Mouse (Mus musculus): ENCODE measurements at regions not wholly inside any gene's neighbourhood (a gene's known extent, or its start where the extent isn't known, plus 50 kb on each side); places are given as distances from the start of the nearest gene placed in this dataset.

GRCm38 (mm10) chr5:120031614-120032013, 84.7 kb upstream of the Rbm19 start:
- H3K27me3 ChIP-seq (ENCODE audit: insufficient read depth, low read length), result no peaks in the 10 kb centered on the region
- H3K4me3 ChIP-seq (ENCODE audit: low read depth, low read length), result no peak overlapping the region
- no peak overlapping the region for H3K4me2 ChIP-seq (ENCODE audit: low read depth, low read length, poor library complexity, severe bottlenecking)
- TF ChIP-seq CTCF (IDR thresholded peaks at IDR 0.05), result no peak
- H3K4me1 ChIP-seq (ENCODE audit: insufficient read depth, low read length), result no peaks in the 10 kb centered on the region
- WGBS, result 62% methylated on average over 4 of the region's 4 CpGs
- no peak for DNase-seq (ENCODE audit: low spot score)
- H3K36me3 ChIP-seq (ENCODE audit: insufficient read depth, low read length), result no peaks in the 10 kb centered on the region
- no peak overlapping the region for H3K27ac ChIP-seq (ENCODE audit: low read depth, low read length)
- ATAC-seq (ENCODE audit: low FRiP score), result no peak
- H3K9ac ChIP-seq (replicated peaks; ENCODE audit: low read length, poor library complexity, severe bottlenecking), result no peak overlapping the region
- no peaks in the 10 kb centered on the region for H3K9me3 ChIP-seq (ENCODE audit: low read length)

GRCm38 (mm10) chr5:120034499-120035077, 81.7 kb upstream of the Rbm19 start:
- Histone ChIP-seq H3K4me1 (ENCODE audit: insufficient read depth, low read length) (no peaks in the 10 kb centered on the region), H3K9ac (replicated peaks; ENCODE audit: low read length, poor library complexity, severe bottlenecking) (no peak overlapping the region), H3K27me3 (ENCODE audit: insufficient read depth, low read length) (no peaks in the 10 kb centered on the region), H3K4me2 (ENCODE audit: low read depth, low read length, poor library complexity, severe bottlenecking) (no peak overlapping the region), H3K9me3 (ENCODE audit: low read length) (no peaks in the 10 kb centered on the region), H3K36me3 (ENCODE audit: insufficient read depth, low read length) (no peaks in the 10 kb centered on the region), H3K4me3 (ENCODE audit: low read depth, low read length) (no peak overlapping the region), H3K27ac (ENCODE audit: low read depth, low read length) (no peak overlapping the region)
- TF ChIP-seq CTCF (IDR thresholded peaks at IDR 0.05), result no peak
- ATAC-seq (ENCODE audit: low FRiP score) (no peak), DNase-seq (ENCODE audit: low spot score) (no peak)
- WGBS, result 5% methylated on average over 13 of the region's 13 CpGs

GRCm38 (mm10) chr5:120035251-120035650, 81.0 kb upstream of the Rbm19 start:
- Histone ChIP-seq H3K27ac (ENCODE audit: low read depth, low read length) (no peak overlapping the region), H3K4me1 (ENCODE audit: insufficient read depth, low read length) (no peaks in the 10 kb centered on the region), H3K27me3 (ENCODE audit: insufficient read depth, low read length) (no peaks in the 10 kb centered on the region), H3K4me2 (ENCODE audit: low read depth, low read length, poor library complexity, severe bottlenecking) (no peak overlapping the region), H3K4me3 (ENCODE audit: low read depth, low read length) (no peak overlapping the region), H3K9ac (replicated peaks; ENCODE audit: low read length, poor library complexity, severe bottlenecking) (no peak overlapping the region), H3K9me3 (ENCODE audit: low read length) (no peaks in the 10 kb centered on the region), H3K36me3 (ENCODE audit: insufficient read depth, low read length) (no peaks in the 10 kb centered on the region)
- DNase-seq (ENCODE audit: low spot score) (no peak), ATAC-seq (ENCODE audit: low FRiP score) (no peak)
- TF ChIP-seq CTCF (IDR thresholded peaks at IDR 0.05), result no peak
- 74% methylated on average over 3 of the region's 3 CpGs for WGBS

GRCm38 (mm10) chr5:120037806-120038205, 78.5 kb upstream of the Rbm19 start:
- Histone ChIP-seq H3K27ac (ENCODE audit: low read depth, low read length) (no peak overlapping the region), H3K4me2 (ENCODE audit: low read depth, low read length, poor library complexity, severe bottlenecking) (no peak overlapping the region), H3K36me3 (ENCODE audit: insufficient read depth, low read length) (no peaks in the 10 kb centered on the region), H3K4me3 (ENCODE audit: low read depth, low read length) (no peak overlapping the region), H3K4me1 (ENCODE audit: insufficient read depth, low read length) (no peaks in the 10 kb centered on the region), H3K9me3 (ENCODE audit: low read length) (no peaks in the 10 kb centered on the region), H3K9ac (replicated peaks; ENCODE audit: low read length, poor library complexity, severe bottlenecking) (no peak overlapping the region), H3K27me3 (ENCODE audit: insufficient read depth, low read length) (no peaks in the 10 kb centered on the region)
- ATAC-seq (ENCODE audit: low FRiP score) (no peak), DNase-seq (ENCODE audit: low spot score) (no peak)
- no peak for TF ChIP-seq CTCF (IDR thresholded peaks at IDR 0.05)
- 87% methylated on average over 3 of the region's 3 CpGs for WGBS

GRCm38 (mm10) chr5:120043786-120044185, 72.5 kb upstream of the Rbm19 start:
- 91% methylated on average over 4 of the region's 4 CpGs for WGBS
- no peak overlapping the region for H3K27ac ChIP-seq (ENCODE audit: low read depth, low read length)
- H3K9ac ChIP-seq (replicated peaks; ENCODE audit: low read length, poor library complexity, severe bottlenecking), result no peak overlapping the region
- DNase-seq (ENCODE audit: low spot score) (no peak), ATAC-seq (ENCODE audit: low FRiP score) (no peak)
- no peaks in the 10 kb centered on the region for H3K9me3 ChIP-seq (ENCODE audit: low read length)
- no peak for TF ChIP-seq CTCF (IDR thresholded peaks at IDR 0.05)
- H3K27me3 ChIP-seq (ENCODE audit: insufficient read depth, low read length), result no peaks in the 10 kb centered on the region
- H3K4me2 ChIP-seq (ENCODE audit: low read depth, low read length, poor library complexity, severe bottlenecking), result no peak overlapping the region
- H3K36me3 ChIP-seq (ENCODE audit: insufficient read depth, low read length), result no peaks in the 10 kb centered on the region
- H3K4me1 ChIP-seq (ENCODE audit: insufficient read depth, low read length), result no peaks in the 10 kb centered on the region
- no peak overlapping the region for H3K4me3 ChIP-seq (ENCODE audit: low read depth, low read length)

- Histone ChIP-seq H3K27ac (ENCODE audit: low read depth, low read length) (no peak overlapping the region), H3K9ac (replicated peaks; ENCODE audit: low read length, poor library complexity, severe bottlenecking) (no peak overlapping the region), H3K27me3 (ENCODE audit: insufficient read depth, low read length) (no peaks in the 10 kb centered on the region), H3K4me3 (ENCODE audit: low read depth, low read length) (no peak overlapping the region), H3K36me3 (ENCODE audit: insufficient read depth, low read length) (no peaks in the 10 kb centered on the region), H3K9me3 (ENCODE audit: low read length) (no peaks in the 10 kb centered on the region), H3K4me2 (ENCODE audit: low read depth, low read length, poor library complexity, severe bottlenecking) (no peak overlapping the region), H3K4me1 (ENCODE audit: insufficient read depth, low read length) (no peaks in the 10 kb centered on the region)
- WGBS, result 88% methylated on average over 7 of the region's 7 CpGs
- ATAC-seq (ENCODE audit: low FRiP score) (no peak), DNase-seq (ENCODE audit: low spot score) (no peak)
- TF ChIP-seq CTCF (IDR thresholded peaks at IDR 0.05), result no peak
Observed at GRCm38 (mm10) chr5:120049063-120049781, 67.0 kb upstream of the Rbm19 start.

All from midbrain, postnatal 0 days (tissue).